Mouse (Mus musculus) lung, postnatal 0 days (tissue): Measurements from ENCODE around the gene Erbb2.

ENCODE experiments used
- CTCF ChIP-seq: IDR thresholded peaks from 2 replicates; pipeline ENCODE4 v1.5.1; 2016; ENCODE audit warnings: antibody characterized with exemption, mild to moderate bottlenecking
- EP300 ChIP-seq: IDR thresholded peaks from 2 replicates; pipeline ENCODE4 v1.6.1; 2016; ENCODE audit warnings: antibody characterized with exemption, mild to moderate bottlenecking, control low read depth

DNA sequence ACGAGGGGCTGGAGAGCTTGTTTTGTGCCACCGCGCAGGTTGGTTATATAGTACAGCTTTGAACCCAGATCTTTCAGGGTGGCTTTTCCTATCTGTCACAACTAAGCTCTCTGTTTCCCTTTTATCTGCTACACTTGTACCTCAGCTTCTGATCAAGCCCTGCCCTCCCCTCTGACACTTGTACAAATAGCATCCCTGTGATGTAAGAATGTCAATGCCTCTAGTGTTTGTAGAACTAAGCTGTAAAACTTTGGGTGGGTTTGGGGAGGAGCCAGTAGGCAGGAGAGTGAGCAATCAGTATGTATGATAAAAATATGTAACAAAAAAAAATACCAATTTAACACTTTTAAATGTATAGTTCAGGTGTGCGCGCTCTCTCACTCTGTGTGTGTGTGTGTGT lies 47.9 kb upstream of the Erbb2 start:
- TF ChIP-seq CTCF (no peak), EP300 (0 out of 2 replicates have a peak, but pooled peaks have one; percentile 19)
